Mouse (Mus musculus) brain, adult 2 months (tissue): Measurements from ENCODE around the gene Gm38392.

Source experiments
- DNase-seq: peaks from one replicate; pipeline ENCODE4 v3.0.0; 2011; ENCODE audit warnings: low read depth, low spot score

The Gm38392 gene

GRCm38 (mm10) chr3:88200161-88200971, 86.6 kb downstream of the Gm38392 start:
- DNase-seq = no peak

GRCm38 (mm10) chr3:88199541-88200110, 87.4 kb downstream of the Gm38392 start:
- no peak for DNase-seq

GRCm38 (mm10) chr3:88198505-88199020, 88.4 kb downstream of the Gm38392 start:
- no peak for DNase-seq

- DNase-seq = no peak
These were observed 89.1 kb downstream of the Gm38392 start for GRCm38 (mm10) chr3:88197741-88198504.
